Mouse (Mus musculus): ENCODE measurements around the gene Ncaph.
"Not testable (repeated sequence)": the region's sequence is repeated elsewhere in the genome, so short reads cannot be mapped to it uniquely, and the experiment has no call there.

DNA sequence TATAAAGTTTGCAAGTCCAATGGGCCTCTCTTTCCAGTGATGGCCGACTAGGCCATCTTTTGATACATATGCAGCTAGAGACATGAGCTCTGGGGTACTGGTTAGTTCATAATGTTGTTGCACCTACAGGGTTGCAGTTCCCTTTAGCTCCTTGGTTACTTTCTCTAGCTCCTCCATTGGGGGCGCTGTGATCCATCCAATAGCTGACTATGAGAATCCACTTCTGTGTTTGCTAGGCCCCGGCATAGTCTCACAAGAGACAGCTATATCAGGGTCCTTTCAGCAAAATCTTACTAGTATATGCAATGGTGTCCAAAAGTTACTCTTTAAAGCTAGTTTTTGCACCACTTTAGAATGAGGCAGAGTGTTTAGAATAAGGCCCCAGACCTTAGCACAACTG is 1.5 kb upstream of the Ncaph start:
- TF ChIP-seq POLR2AphosphoS2 (IDR thresholded peaks at IDR 0.05; ENCODE audit: insufficient read length, low read depth); MYOG (IDR thresholded peaks at IDR 0.05; ENCODE audit: control insufficient read depth in 1 of 3, insufficient read depth in 1 of 3, insufficient read length in 2 of 3, low read depth in 2 of 3); TCF12 (IDR thresholded peaks at IDR 0.05; ENCODE audit: insufficient read depth, poor library complexity, severe bottlenecking); POLR2A (IDR thresholded peaks at IDR 0.05; ENCODE audit: insufficient read length, low read depth); MYOD1 (IDR thresholded peaks at IDR 0.05; ENCODE audit: control insufficient read depth in 1 of 3, insufficient read length in 2 of 3, low read depth in 2 of 3): not testable (repeated sequence)

All from myocyte (in vitro differentiated cells).